Mouse (Mus musculus) liver, adult 2 months (tissue): ENCODE measurements around the gene Fuca1.
A peak's percentile ranks its signal among the peaks of the same experiment; 100 is the strongest.

Experiments
- CTCF ChIP-seq: fragments of 200-500 bp; IDR thresholded peaks from 2 replicates; pipeline ENCODE4 v1.5.1; 2011; ENCODE audit warnings: low read depth, low read length, control low read depth
- POLR2A ChIP-seq: fragments of 200-500 bp; IDR thresholded peaks from 2 replicates; pipeline ENCODE4 v1.6.1; 2011; ENCODE audit warnings: low read length, control low read depth; ENCODE audit not compliant: insufficient read depth; ENCODE audit errors: extremely low read depth

GRCm38 (mm10) chr4:135920304-135921241, at the start of gene Fuca1:
- TF ChIP-seq CTCF (peak; percentile 80), POLR2A (peak; percentile 77)
